Mouse (Mus musculus) E14TG2a.4 (cell line): ENCODE measurements around the gene E4f1.
A peak's percentile ranks its signal among the peaks of the same experiment; 100 is the strongest.

Experiments used
- H3K27me3 ChIP-seq: 2 replicates; pipeline ENCODE4 v1.6.1; 2014; ENCODE audit warnings: low read length, control low read depth; ENCODE audit not compliant: insufficient read depth
- H3K36me3 ChIP-seq: 2 replicates; pipeline ENCODE4 v1.6.1; 2014; ENCODE audit warnings: low read length, control low read depth; ENCODE audit not compliant: insufficient read depth
- H3K4me1 ChIP-seq: replicated peaks from 2 replicates; pipeline ENCODE4 v1.6.1; 2014; ENCODE audit warnings: low read depth, low read length, control low read depth
- H3K4me3 ChIP-seq: replicated peaks from 2 replicates; pipeline ENCODE4 v1.5.1; 2014; ENCODE audit warnings: mild to moderate bottlenecking, low read length
- H3K9me3 ChIP-seq: 2 replicates; pipeline ENCODE4 v1.6.1; 2014; ENCODE audit warnings: low read length, control low read depth
- CTCF ChIP-seq: conservative IDR thresholded peaks from 2 replicates; pipeline ENCODE4 v1.5.1; 2014; ENCODE audit warnings: low read length
- NANOG ChIP-seq: IDR thresholded peaks from 2 replicates; pipeline ENCODE4 v1.6.1; 2014; ENCODE audit warnings: borderline replicate concordance, low read length, mixed read lengths
- POU5F1 ChIP-seq: IDR thresholded peaks from 2 replicates; pipeline ENCODE4 v1.6.1; 2014; ENCODE audit warnings: low read length, borderline replicate concordance

The E4f1 gene

GRCm38 (mm10) chr17:24488186-24488661 is 18.1 kb upstream of the E4f1 start, which contains the start of gene Caskin1:
TSS of gene Caskin1 (plus strand) at chr17:24488601.
- TF ChIP-seq NANOG (no peak), POU5F1 (no peak), CTCF (no peak)
- Histone ChIP-seq H3K36me3 (no peaks in the 10 kb centered on the region), H3K27me3 (peaks cover 55% of the 10 kb centered on the region), H3K4me1 (peaks cover 41% of the 10 kb centered on the region), H3K9me3 (no peaks in the 10 kb centered on the region), H3K4me3 (peak within 1 kb of the TSS; percentile 89)

GRCm38 (mm10) chr17:24485090-24485860 is 15.2 kb upstream of the E4f1 start:
- H3K4me1 ChIP-seq = peaks cover 44% of the 10 kb centered on the region
- no peak for TF ChIP-seq POU5F1

GRCm38 (mm10) chr17:24483495-24483894 is 13.4 kb upstream of the E4f1 start:
- no peak overlapping the region for H3K4me3 ChIP-seq
- no peak for TF ChIP-seq CTCF
- TF ChIP-seq NANOG = no peak
- no peak for TF ChIP-seq POU5F1
- H3K27me3 ChIP-seq = peaks cover 27% of the 10 kb centered on the region
- peaks cover 39% of the 10 kb centered on the region for H3K4me1 ChIP-seq
- H3K36me3 ChIP-seq = no peaks in the 10 kb centered on the region
- H3K9me3 ChIP-seq = no peaks in the 10 kb centered on the region

More at GRCm38 (mm10) chr17:24485090-24485860, 15.2 kb upstream of the E4f1 start:
- Histone ChIP-seq H3K36me3 (no peaks in the 10 kb centered on the region), H3K27me3 (peaks cover 44% of the 10 kb centered on the region), H3K4me3 (0 out of 2 replicates have a peak overlapping the region, but pooled peaks have one; percentile 10), H3K9me3 (no peaks in the 10 kb centered on the region)

GRCm38 (mm10) chr17:24481027-24481815 is 11.1 kb upstream of the E4f1 start:
- H3K4me1 ChIP-seq = peaks cover 50% of the 10 kb centered on the region
- H3K36me3 ChIP-seq = peaks cover 19% of the 10 kb centered on the region
- TF ChIP-seq CTCF (no peak), POU5F1 (no peak), NANOG (no peak)
- H3K4me3 ChIP-seq = no peak overlapping the region
- no peaks in the 10 kb centered on the region for H3K9me3 ChIP-seq
- H3K27me3 ChIP-seq = peaks cover 9% of the 10 kb centered on the region

- TF ChIP-seq CTCF = peak; percentile 26
- no peak for TF ChIP-seq POU5F1
- peaks cover 4% of the 10 kb centered on the region; the same call in 1 of the 2 replicates for H3K27me3 ChIP-seq
Observed at GRCm38 (mm10) chr17:24480201-24480826, 10.2 kb upstream of the E4f1 start.

GRCm38 (mm10) chr17:24479431-24479830 is 9.3 kb upstream of the E4f1 start:
- peaks cover 42% of the 10 kb centered on the region for H3K4me1 ChIP-seq
- H3K36me3 ChIP-seq = peaks cover 37% of the 10 kb centered on the region
- no peaks in the 10 kb centered on the region for H3K27me3 ChIP-seq
- no peaks in the 10 kb centered on the region for H3K9me3 ChIP-seq
- H3K4me3 ChIP-seq = peak overlapping the region; percentile 99
- TF ChIP-seq CTCF (no peak), POU5F1 (no peak), NANOG (no peak)

More at GRCm38 (mm10) chr17:24480201-24480826, 10.2 kb upstream of the E4f1 start:
- Histone ChIP-seq H3K4me1 (peaks cover 45% of the 10 kb centered on the region), H3K9me3 (no peaks in the 10 kb centered on the region), H3K36me3 (peaks cover 28% of the 10 kb centered on the region), H3K4me3 (no peak overlapping the region)

- TF ChIP-seq CTCF (peak; percentile 74), POU5F1 (no peak)
- peaks cover 48% of the 10 kb centered on the region for H3K4me1 ChIP-seq
- H3K9me3 ChIP-seq = no peaks in the 10 kb centered on the region
- peak within 1 kb of the TSS; percentile 99 for H3K4me3 ChIP-seq
- H3K27me3 ChIP-seq = no peaks in the 10 kb centered on the region
- peaks cover 43% of the 10 kb centered on the region for H3K36me3 ChIP-seq
Observed at GRCm38 (mm10) chr17:24478663-24479380, 8.7 kb upstream of the E4f1 start, which contains the start of gene Mlst8. TSS of gene Mlst8 (minus strand) at chr17:24479078.
